Mouse (Mus musculus): ENCODE data around the gene Clp1. TPM values are rescaled to one million over a fixed set of nuclear protein-coding genes. Genes with fewer than 3 reads are reported as not detected.

Gene Clp1
- 26.3 and 32.3 TPM in 2 replicates for polyA plus RNA-seq (2012; rRNA removed)

DNA sequence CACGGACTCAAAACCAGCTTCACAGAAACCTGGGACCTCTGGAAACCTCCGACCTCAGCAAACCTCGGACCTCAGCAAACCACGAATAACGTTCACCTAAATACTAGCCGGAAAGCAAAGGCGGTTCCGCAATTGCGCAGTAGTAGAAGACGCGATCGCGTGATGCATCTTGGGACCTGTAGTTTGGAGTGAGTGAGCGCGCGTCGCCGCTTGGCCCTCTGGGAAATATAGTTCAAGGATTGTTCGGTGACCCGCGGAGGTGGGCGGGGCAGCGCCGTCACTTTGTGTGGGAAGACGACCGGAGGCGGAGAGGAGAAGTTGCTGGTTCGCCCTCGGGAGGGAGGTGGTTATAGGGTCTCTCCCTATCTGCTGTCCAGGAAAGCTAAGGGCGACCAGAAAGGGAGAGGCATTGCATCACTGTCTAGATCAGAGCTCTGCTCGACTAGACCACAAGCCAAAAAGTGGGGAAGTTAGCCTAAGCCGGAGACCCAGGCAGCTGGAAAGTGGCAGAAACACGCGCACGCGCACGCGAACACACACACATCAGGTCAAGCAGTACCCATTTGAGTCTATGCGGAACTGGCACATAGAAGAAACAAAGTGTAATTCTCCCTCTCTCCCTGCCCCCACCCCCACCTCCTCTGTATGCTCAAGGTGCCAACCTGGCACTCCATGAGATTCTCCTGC, at the start of gene Clp1:
Gene Clp1, minus strand, starts transcription at position 179 of the 687 bp plus-strand sequence.

GRCm38 (mm10) chr2:84775241-84775640, 48.1 kb upstream of the Clp1 start, which contains the start of gene Serping1:
Gene Serping1, minus strand, starts transcription at chr2:84775444.

GRCm38 (mm10) chr2:84743561-84743960, 16.4 kb upstream of the Clp1 start, which contains the start of gene Gm19426:
Gene Gm19426, minus strand, starts transcription at chr2:84743655.

DNA sequence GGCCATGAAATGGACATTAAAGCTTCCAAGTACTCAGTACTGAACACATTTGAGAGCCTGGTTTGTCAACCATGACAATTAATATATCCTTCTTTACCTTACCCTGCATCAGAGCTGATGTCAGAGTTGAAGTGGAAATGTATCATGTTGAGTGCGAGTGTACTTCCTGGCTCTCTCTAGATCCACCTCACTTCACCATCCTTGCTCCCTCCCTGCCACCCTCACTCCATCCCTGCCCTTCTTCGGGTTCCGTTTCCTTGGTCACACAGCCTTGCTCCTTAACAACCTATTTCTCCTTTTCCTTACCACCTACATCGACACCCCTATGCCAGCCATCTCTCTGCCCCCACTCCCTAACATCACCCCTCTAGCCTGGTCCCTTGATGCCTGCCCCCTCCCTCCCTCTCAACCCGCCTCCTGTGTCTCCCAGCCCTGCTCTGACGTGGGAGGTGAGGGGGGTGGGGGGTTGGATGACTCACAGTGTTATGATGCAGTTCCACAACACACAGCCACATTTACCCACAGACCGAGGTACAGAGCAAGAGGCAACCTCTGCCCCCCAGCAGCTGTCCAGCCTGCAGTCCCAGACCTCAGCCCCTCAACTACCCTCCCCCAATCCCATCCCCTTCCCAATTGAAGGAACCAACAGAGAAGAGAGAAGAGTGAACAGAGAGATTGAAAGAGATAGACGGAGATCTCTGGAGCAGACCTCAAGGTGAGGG, 6.6 kb upstream of the Clp1 start, which contains the start of gene Ypel4:
Gene Ypel4, plus strand, starts transcription at position 480 of the 722 bp plus-strand sequence.

GRCm38 (mm10) chr2:84714811-84715561, 12.2 kb downstream of the Clp1 start, which contains the start of gene Zdhhc5:
Gene Zdhhc5, minus strand, starts transcription at chr2:84715180.

DNA sequence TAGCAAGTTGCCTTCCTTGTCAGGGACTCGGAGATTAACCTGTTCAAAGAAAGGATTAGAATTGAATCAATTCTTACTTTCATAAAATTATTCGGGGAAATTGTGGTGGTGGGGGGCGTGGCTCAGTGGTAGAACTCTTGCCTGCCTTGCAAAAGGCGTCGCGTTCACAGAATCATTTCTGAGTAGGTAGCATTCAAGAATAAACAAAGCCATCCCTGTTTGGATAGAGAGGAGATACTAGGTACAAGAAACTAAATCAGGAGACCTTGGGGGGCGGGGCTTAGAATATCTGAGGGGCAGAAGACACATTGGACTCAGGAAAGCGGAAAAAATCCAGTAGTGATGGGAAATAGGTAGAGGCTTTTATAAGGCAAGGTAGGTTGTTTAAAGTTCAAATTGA, 48.1 kb downstream of the Clp1 start, which contains the start of gene Tmx2:
Gene Tmx2, minus strand, starts transcription at position 125 of the 400 bp plus-strand sequence.

DNA sequence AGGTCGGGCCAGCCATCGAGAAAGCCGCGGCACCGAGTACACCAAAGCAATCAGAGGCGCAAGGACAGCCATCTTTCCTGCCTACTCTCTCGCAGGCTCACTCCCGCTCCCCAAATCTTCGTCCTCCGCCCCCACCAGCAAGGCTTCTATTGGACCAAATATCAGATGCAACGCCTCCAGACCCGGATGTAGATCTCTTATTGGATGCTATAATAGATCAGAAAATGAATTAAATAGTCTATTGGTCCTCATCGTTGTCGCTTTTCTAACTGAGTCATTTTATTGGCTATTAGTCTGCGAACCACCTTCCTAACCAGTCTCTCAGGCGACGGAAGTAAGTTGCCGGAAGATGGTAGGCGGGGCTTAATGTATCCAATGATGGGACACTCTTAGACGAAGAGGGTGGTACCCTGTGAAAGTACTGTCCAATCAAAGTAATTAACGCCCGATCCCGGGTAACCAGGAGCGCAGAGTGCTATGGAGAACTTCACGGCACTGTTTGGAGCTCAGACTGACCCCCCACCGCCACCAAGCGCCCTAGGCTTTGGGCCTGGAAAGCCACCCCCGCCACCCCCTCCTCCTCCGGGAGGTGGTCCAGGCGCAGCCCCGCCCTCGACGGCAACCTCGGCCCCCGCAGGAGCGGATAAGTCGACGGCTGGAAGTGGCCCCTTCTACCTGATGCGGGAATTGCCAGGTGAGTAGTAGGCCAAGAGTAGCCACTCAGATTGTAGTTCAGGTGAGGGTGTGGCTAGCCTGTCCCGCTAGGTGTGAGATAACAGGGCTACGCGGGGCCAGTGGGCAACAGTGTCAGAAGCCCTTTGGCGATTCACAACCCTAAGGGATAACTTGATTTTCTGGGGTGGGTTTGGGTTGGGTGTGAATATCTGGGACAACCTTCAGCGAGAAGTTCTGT, 48.9 kb downstream of the Clp1 start, which contains the start of the genes Gm28635 and Med19:
Gene Gm28635, minus strand, starts transcription at position 74 of the 913 bp plus-strand sequence.
Gene Med19, plus strand, starts transcription at position 435 of the 913 bp plus-strand sequence.

Other genes with a start within 250 kb of the Clp1 start
- gene Ctnnd1, start 76.6 kb downstream of the Clp1 start, polyA plus RNA-seq (2012; rRNA removed), result 17.6 and 18.0 TPM in 2 replicates
- 0.01 TPM in 1 of 2 replicates, not detected in the other for gene Btbd18, start 68.3 kb downstream of the Clp1 start, polyA plus RNA-seq (2012; rRNA removed)
- gene Selenoh, start 56.6 kb downstream of the Clp1 start, polyA plus RNA-seq (2012; rRNA removed), result 82.1 and 90.7 TPM in 2 replicates
- gene Gm28635, start 49.3 kb downstream of the Clp1 start, polyA plus RNA-seq (2012; rRNA removed), result not detected in 2 replicates
- gene Med19, start 48.9 kb downstream of the Clp1 start, polyA plus RNA-seq (2012; rRNA removed), result 13.3 and 14.8 TPM in 2 replicates
- gene Tmx2, start 48.2 kb downstream of the Clp1 start, polyA plus RNA-seq (2012; rRNA removed), result 22.9 and 29.3 TPM in 2 replicates
- gene Zdhhc5, start 12.2 kb downstream of the Clp1 start, polyA plus RNA-seq (2012; rRNA removed), result 15.8 and 19.0 TPM in 2 replicates
- 120 and 145 TPM in 2 replicates for gene Ypel4, start 6.7 kb upstream of the Clp1 start, polyA plus RNA-seq (2012; rRNA removed)
- 1.9 and 2.2 TPM in 2 replicates for gene Gm19426, start 16.3 kb upstream of the Clp1 start, polyA plus RNA-seq (2012; rRNA removed)
- gene Serping1, start 48.1 kb upstream of the Clp1 start, polyA plus RNA-seq (2012; rRNA removed), result 26.7 and 32.2 TPM in 2 replicates
- 288 and 372 TPM in 2 replicates for gene Ube2l6, start 71.5 kb upstream of the Clp1 start, polyA plus RNA-seq (2012; rRNA removed)
- gene Smtnl1, start 95.3 kb upstream of the Clp1 start, polyA plus RNA-seq (2012; rRNA removed), result 0.24 and 0.31 TPM in 2 replicates
- 49.6 and 50.0 TPM in 2 replicates for gene Timm10, start 99.6 kb upstream of the Clp1 start, polyA plus RNA-seq (2012; rRNA removed)
- 118 and 156 TPM in 2 replicates for gene Slc43a1, start 111.5 kb upstream of the Clp1 start, polyA plus RNA-seq (2012; rRNA removed)
- 0.03 and 0.10 TPM in 2 replicates for gene Rtn4rl2, start 159.4 kb upstream of the Clp1 start, polyA plus RNA-seq (2012; rRNA removed)
- gene Slc43a3, start 209.2 kb upstream of the Clp1 start, polyA plus RNA-seq (2012; rRNA removed), result 139 and 165 TPM in 2 replicates